Mouse (Mus musculus) natural killer cell, adult 2 months (primary cell): ENCODE results near the gene Papola.
A peak's percentile ranks its signal among the peaks of the same experiment; 100 is the strongest.

ENCODE experiments used
- DNase-seq, 2 experiments: peaks; one replicate each; pipeline ENCODE4 v3.0.0; 2022; ENCODE audit warnings: low spot score in 2 of 2

Papola gene

DNA sequence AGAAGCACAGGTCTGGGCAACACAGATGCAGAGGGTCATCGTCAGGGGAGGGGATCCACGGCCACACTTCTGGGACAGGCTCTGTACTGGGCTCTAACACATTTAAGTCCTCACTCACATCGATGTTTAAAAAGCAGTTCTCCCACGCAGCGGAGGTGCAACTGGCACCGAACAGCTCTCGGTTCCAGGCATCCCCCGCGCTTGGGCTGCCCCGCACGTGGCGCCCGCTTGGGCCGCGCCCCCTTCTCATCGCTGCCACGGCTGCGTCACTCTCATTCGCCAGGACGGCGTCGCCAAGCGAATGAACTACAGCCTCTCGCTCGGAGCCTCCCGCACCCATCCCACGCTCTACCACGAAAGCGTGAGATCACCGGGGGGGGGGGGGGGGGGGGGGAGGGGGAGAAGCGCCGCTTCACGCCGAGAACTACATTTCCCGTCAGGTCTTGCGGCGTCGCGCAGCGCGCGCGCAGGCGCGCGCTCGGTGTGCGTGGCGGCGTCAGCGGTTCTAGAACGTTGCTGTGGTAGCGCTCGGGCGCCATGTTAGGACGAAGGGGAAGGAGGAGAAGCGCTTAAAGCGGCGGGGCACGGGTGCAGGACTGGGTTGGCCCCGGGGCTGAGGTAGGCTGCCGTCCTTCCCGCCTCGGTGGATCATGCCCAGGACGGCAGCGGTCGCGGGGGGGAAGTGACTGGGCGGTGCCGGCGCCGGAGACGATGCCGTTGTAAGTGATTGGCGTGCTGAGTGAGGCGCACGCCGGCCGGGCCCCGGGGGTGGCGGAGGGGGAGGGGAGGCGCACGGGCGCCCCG is at the start of gene Papola:
Gene Papola (plus strand): TSS at position 499 of the 804 bp plus-strand sequence.
- DNase-seq: peak; percentile 80 to 87

DNA sequence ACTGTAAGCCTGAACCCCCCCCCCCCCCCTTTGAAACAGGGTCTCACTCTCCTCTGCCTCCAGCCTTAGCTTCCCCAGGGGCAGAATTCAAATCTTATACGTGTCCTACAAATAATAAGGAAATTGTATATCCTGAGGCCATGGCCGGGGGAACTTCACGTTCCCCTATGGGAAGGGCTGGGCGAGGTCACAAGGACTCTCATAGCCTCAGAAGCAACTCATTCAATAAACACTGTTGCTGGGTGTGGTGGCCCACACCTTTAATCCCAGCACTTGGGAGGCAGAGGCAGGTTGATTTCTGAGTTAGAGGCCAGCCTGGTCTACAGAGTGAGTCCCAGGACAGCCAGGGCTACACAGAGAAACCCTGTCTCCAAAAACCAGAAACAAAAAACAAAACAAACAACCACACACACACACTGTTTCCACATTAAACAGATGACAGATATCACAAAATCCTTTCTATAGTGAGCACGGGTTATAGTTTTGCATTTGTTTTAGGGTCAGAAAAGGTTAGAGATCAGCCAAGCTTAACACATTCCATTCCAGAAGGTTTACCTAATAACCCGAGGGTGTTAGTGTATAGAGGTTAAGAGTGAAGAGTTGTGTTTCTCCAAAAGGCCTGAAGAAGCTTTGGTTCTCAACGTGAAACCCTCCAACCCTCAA is 49.1 kb upstream of the Papola start:
- no peak for DNase-seq

DNA sequence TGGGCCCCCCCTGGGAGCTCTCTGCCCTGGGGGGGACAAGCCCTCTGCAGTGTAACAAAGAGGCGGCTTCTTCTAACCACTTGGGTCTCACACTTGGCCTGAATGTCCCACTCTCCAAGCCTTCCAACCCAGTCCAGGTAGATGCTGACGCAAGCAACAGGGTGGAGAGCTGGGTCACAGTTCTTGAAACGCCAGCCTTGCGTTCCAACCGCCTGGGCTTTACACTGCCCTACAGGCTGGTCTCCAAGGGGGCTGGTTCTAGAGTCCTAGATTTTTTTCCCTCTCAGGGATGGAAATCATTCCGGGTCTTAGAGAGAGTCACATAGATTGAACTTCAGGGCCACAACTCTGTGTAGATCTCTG is 48.6 kb upstream of the Papola start:
- no peak for DNase-seq

DNA sequence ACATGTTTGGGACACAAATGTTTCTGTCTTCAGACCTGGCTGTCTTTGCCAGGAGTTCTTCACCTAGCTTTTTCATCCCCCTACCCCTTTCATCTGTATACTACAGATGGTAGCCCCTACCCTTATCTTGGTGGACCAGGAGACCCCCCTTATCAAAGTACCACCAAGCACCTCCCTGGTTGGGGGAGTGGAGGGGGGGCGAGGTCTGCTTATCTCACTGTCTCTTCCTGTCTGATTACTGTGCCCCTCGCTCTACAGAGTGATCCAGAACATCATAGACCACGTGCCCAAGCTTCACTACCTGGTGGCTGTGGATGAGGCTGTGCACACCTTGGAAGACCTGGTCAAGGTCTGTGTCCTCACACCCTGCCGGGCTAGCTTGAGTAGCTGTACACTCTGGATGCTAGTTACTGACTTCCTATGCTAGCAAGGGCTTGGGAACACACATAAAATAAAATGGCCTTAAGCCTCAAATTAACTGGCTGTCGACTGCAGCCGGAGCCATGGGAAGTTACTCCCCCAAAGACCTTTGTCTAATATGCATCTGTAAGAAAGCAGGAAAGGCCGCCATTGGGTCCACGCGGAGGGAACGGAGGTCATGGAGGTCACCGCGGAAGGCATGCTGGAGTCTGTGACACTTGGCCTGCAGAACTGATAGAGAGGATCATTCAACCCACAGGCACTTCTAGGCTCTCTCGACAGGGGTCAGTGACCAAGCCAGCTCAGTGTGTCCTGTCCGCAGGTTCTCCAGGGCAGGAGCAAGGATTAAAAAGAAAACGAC is 46.0 kb upstream of the Papola start:
- no peak for DNase-seq

DNA sequence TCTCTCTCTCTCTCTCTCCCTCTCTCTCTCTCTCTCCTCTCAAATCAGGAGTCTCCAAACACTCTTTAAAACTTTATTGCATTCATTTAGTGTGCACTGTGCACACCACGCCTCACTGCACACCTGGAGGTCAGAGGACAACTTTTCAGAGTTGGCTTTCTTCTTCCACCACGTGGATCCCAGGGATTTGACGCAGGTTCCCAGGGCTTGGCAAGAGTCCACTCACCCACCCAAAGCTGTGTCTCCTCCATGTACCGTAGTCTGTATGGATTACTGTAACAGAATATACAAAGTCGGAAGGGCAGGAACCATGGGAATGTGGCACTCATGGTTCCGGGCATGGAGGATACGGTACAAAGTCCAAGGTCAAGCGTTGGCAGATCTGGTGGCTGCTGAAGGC is 44.8 kb upstream of the Papola start:
- DNase-seq: no peak

DNA sequence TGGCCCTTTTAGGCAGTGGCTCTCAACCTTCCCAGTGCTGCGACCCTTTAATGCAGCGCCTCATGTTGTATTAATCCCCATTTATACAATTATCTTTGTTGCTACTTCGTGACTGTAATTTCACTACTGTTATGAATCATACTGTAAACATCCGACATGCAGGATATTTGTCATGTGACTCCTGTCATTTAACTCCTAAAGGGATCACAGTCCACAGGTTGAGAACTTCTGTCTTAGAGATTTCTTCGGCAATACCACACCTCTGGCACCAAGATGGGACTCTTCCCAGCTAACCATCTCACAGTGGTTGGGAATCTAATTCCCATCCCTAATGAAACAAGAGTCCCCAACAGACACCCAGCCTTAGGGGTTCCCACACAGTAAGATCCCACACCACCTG is 36.4 kb upstream of the Papola start:
- no peak for DNase-seq

DNA sequence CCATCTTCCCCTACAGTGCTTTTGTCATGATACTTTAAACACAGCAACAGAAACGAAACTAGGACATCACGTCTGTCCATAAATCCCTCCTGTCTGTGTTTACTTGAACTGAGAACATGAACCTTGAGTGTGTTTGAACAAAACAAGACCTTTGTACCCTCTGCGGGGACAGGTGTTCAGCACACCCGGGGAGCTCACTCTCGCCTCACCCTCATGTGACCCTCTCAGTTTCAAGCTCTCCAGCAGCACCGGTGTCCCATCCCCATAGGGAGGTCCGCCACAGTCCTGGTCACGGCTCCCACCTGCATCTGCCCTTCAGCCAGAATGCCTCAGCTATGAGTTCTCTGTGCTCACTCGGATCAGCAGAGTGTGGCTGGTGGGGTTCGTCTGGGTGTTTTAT is 30.7 kb upstream of the Papola start:
- no peak for DNase-seq

DNA sequence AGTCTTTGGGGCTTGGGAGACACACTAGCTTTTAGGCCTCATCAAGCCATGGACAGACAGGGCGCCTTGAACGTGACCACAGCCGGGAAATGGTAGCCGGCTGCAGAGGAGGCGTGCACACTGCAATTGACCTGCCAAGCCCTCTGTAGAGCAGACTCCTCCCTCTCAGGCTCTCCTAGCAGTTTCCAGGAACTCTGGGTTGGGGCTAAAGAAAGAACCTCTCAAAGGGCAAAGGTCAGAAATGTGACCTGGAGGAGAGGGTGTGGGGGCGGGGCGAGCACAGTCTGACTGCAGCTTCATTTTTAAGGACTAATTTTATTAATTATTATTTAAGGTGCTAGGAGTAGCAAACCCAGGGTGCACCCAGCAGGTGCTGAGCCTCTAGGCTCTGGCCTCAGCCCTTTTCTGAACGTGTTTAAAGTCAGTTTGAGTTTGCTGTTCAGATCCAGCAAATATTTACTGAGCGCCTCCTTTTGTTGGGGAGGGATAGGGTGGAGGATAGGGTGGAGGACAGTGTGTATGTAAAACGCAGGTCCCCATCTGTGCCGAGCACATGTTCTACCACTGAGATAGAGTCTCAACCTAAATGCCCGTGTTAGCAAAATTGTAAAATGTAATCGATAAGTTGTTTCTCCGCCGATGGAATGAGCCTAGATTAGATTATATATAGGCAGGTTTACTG is 26.5 kb upstream of the Papola start:
- DNase-seq: no peak

DNA sequence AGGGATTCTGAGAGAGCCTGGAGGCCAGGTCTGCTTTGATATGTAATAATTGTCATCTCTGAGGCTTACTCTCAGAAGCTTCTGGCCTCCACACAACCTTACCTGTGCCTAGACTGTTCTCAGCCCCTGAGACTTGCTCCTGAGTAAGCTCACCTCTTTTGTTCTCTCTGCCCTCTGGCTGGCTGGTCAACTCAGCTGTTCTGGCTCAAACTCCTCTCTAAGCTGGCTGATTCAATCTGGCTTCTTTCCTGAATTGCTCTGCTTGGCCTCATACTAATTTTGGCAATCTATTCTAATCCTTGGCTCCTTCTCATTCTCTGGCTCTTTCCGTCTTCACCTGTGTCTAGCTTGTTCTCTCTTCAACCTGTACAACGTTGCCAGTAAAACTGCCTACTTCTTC is 25.6 kb upstream of the Papola start:
- no peak for DNase-seq

DNA sequence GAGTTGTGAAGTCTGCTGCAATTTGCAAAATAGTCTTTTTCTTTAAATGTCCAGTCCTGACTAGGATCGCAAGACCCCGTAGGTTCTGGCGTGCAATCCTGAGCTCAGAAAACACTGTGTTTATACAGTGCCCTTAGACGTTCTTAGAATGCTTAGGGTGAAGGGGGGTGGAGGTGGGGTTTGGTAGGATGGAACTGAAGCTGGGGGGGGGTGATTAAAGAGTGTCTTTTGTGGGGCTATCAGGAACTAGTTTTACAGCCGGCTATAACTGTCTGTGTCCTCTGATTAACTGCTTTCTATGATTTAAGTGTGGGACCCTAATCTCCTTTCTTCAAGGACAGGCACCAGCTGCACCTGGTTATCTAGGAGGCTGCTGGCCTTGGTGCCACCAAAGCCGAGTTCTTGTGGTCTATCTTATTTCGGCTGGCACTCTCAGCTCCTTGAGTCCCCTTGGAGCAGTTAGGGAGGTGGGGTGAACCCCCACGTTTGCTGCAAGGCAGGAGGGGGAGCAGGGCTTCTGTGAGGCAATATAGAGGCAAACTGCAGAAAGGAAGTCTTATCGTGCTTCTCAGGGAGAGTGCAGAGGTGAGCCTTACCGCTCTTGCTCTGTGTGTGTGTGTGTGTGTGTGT is 24.5 kb upstream of the Papola start:
- no peak for DNase-seq

DNA sequence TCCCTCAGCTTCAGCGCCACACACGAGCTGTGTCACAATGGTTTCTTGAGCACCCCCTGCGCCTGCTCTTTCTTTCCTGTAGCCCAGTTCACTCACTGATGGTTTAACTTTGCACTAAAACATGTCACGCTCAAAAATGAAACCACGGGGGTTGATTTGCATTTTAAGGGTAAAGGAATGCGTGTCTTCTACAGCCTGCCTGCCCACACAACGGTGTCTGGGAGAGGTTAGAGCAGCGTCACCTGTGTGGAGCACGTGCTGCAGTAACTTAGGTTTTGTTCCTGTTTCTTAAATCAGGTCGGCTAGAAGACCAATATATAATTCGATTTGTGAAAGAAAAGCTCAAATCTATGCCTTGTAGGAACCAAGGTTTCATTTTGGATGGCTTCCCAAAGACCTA is 23.3 kb upstream of the Papola start:
- DNase-seq: peak in 1 of 2 experiments; percentile 41

DNA sequence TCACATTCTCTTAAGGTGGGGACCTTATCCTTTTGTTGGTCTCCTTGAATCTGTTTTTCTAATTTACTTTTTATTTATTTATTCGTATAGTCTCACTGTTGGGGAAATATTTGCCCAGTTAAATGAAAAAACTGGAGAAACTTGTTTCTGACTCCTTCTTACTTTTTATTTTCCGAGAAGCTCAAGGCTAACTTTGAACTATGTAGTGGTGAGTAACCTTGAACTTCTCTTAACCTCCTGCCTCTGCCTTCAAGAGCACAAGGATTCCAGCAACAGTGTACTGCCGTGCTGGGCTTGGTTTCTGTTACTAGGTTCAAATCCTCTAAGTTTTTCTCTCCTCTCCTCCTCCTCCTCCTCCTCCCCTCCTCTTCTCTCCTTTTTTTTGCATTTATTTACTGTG is 22.9 kb upstream of the Papola start:
- no peak for DNase-seq

DNA sequence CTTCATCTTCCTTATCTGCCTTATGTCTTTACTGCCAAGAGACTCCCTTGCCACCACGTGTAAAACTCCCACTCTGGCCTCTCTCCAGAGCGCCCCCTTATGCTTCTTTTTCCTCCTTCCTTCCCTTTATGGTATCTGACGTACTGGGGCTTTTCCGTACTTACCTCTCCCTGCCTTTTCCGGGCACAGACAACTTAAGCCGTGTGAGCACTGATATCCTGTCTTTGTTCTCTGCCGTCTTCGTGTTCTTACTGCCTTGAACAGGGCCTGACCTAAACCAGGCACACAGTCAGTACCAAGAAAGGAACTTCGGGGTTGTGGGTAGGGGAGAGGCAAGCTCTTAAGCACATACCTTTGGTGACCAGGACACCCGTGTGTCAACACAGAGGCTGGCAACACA is 14.8 kb upstream of the Papola start:
- no peak for DNase-seq

DNA sequence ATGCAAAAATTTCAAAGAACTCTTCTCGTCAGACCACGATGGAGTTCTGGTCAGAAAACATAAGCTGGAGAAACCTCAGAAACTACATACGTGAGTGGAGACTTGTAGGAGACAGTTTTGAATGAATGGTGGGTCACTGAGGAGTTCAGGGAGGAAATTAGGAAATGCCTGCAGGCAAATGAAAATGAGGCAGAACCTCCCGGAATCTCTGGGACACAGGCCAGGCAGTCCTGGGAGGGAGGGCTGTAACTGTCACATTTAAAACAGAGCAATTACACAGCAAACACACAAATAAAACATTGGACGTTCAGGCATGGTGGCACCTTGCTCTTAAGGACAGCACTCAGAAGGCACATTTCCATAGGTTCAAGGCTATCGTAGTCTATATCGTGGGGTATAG is 9.6 kb upstream of the Papola start:
- no peak for DNase-seq

DNA sequence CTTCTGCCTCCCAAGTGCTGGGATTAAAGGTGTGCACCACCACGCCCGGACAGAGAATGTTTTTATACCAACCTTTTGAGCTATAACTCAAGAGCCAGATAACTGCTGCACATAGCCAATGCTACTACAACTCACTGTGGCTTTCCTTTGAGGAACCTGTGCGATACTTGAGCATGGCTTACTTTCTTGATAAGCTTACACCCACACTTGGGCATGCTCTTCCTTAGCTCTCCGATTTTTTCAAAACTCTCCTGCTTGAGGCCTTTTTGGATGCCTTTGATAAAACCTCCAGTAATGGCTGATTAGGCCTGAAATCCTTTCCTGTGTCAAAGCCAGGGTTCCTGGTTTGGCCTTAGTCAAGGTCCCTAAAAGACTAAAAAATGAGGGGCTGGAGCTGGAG is 6.8 kb upstream of the Papola start:
- DNase-seq: no peak

DNA sequence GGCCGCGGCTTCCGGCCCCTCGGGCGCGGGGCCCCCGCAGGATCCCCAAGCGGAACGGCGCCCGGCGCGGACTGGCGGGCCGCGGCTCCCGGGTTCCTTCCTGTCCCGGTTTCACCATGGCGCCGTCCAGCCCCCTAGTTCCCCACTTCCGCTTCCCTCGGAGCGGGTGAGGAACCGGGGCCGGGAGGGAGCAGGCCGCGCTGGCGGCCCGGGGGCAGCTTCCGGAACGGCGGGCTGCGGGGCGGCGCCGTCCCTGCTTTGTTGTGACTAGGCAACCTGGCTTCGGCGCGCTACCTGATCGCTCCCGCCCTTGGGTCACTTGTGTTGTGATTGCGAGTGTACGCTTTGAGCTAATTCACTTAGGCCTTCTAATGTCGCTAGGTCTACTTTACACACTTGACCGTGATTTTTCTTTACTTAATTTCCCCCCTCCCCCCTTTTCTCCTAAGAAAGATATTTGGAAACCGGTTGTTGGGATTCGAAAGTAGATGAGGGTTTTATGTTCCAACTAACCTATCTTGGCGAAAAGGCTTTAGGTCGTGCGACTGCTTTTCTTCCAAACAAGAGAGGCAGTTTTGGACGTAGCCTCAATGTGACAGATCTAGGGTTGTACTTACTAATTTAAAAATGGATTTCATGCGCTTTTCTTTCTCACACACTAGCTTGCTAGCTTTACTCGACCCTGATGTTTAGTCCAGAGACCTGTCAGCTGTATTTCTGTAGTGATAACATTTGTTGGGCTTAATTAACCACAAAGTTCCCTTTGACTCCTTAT is 693 bp downstream of the Papola start:
- peak in 1 of 2 experiments; percentile 52 for DNase-seq

DNA sequence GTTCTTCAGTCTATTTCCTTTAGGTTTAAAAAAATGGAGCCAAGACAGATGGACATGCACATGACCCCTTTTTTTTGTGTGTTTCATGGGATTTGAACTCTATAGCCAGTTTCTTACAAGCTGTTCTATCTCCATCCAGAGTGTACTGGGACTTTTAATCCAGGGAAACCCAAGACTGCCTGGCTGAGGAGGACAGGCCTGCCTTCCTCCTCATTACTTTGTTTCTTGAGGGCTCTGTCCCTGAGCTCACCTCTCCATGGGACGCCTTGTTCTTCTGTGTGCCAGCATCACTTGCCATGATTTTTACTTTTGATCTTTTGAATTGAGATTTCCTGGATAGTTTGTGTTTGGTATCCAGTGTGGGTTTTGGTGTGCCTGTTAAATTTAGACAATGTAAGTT is 1.6 kb downstream of the Papola start:
- no peak for DNase-seq

DNA sequence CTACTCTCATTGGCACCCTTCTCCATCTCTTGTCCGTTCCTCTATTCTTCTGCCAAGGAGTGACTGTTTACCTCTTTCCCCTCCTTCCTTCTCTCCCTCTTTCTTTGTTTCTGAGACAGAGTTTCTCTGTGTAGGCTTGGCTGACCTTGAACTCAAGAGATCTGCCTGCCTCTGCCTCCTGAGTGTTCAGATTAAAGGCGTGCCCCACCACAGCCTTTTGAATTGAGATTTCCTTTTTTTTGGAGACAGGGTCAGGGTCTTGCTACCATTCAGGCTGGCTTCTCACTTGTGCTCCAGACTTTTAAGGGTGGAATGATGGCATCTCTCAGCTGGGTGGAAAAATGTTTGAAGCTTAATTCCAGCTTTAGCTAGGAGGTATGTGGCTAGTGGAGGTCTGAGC is 3.1 kb downstream of the Papola start:
- no peak for DNase-seq

DNA sequence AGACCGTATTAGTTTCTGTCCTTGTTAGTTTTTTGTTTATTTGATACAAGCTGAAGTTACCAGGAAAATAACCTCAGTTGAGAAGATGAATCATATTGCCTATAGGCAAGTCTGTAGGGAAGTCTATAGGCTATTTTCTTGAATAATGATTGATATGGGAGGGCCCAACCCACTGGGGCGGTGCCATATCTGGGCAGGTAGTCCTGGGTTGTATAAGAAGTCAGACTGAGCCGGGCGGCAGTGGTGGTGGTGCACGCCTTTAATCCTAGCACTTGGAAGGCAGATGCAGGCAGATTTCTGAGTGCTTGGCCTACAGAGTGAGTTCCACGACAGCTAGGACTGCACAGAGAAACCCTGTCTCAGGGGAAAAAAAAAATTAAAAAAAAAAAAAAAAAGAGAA is 5.4 kb downstream of the Papola start:
- no peak for DNase-seq

DNA sequence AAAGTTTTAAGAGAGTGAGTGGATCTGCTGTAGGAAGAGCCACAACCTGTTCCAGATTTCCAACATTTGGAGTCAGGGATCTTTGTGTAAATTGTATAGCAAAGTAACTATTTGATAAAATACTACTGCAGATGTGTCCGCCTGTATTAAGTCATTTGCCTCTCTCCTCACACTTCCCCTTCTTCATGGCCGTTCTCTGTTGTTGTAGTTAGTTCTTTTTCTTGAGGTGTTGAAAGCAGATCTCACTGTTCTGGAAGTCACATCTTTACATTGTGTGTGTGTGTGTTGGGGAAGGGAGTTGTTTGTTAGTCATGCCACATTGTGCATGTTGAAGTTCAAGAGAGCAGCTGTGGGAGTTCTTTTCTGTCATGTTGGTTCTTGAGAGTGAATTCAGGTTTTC is 10.4 kb downstream of the Papola start:
- no peak for DNase-seq

DNA sequence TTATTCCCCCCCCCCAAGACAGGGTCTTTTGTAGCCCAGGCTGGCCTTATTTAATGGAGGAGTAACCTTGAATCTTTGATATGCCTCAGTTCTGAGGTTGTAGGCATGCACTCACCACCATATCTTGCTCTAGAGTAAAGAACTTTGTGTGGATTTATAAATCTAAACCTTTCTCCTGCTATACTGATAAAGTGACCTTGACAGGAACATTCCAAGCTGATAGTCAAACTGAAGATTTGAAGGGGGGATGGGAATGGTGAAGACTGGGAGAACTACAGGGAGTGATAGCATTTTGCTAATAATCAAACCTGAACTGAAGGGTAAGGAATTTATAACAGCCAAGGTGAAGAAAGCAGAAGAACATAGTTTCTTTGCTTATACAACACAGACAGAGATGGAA is 13.5 kb downstream of the Papola start:
- DNase-seq: no peak
